Mouse (Mus musculus): ENCODE measurements around the gene Tmem121b. TPM values are rescaled to one million over a fixed set of nuclear protein-coding genes. Genes with fewer than 3 reads are reported as not detected.

Gene Tmem121b
- polyA plus RNA-seq (2012; rRNA removed; ENCODE audit: low replicate concordance) = 0.06 and 0.33 TPM in 2 replicates

DNA sequence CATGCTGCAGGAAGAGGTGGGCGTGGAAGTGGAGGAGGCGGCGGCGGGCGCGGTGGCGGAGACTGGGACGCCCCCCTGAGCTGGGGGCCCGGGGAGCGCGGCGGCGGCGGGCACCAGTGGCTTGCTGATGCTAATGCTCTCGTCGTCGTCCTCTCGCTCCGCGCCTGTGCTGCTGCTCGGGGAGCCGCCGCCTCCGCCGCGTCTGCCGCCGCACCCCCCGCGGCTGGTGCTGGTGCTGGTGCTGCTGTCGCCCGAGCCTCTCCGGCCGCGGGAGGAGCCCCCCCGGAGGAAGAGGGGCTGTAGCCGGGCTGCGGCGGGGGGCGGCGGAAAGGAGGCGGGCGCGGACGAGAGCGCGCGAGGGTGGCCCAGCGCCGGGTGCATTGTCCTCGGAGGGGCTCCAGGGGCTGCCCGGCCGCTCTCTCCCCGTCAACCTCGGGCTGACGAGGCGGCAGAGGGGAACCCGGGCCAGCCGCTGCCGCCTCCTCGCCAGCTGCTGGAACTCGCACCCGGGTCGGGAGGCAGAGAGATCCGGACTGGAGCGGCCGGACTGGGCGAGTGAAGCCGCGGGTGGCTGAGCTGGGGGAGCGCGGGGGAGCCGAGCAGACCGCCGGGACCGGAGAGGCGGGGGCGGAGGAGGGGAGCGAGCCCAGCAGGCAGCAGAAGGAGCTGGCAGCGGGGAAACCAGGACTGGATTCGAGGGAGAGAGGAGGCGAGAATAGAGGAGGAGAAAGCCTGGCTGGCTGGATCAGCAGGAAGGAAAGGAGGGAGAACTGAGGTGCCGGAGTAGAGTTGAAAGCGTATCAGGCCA, at the start of gene Tmem121b:
Tmem121b (minus strand) TSS at position 434 of the 808 bp plus-strand sequence.

DNA sequence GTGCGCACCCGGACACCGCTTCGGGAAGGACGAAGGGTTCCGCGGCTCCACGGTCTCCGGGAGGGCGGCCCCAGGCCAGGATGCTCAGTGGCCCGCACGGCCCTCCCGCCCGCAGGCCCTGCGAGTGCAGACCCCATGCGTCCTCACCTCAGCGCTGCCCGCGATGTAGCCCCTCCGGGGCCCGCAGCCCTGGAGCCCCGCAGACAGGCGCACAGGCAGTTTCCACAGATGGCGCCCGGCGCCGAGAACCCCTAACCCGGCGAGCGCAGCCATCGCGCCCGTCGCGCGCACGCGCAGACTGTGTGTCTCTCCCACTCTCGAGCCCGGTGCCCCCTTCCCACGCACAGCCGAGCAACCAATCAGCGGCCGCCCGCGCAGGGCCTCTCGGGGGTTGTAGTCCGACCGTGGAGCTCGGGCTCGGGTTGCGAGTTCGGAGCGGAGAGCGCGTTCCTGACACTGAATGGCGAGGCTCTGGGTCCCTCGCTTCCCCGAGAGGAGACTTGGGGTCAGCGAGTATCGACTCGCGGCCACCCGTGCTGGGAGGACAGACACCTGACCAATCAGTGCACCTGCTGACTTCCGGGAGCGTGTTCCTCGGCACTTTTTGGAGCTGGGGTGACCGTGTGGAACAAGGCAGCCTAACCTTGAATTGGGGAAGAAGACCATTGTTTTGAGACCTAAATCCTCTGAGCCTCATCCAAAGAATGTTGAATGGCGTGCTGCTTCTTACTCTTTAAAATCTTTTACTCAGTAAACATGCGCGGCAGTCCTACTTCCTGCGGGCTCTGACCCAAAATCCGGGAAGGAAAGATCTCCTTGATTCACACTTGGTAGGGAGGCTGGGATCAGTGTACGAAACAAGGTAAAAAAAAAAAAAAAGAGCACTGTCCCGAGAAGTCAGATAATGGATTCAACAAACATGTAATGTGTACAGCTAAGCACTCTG, 37.7 kb upstream of the Tmem121b start, which contains the start of gene Hdhd5:
Hdhd5 (minus strand) TSS at position 300 of the 946 bp plus-strand sequence.

DNA sequence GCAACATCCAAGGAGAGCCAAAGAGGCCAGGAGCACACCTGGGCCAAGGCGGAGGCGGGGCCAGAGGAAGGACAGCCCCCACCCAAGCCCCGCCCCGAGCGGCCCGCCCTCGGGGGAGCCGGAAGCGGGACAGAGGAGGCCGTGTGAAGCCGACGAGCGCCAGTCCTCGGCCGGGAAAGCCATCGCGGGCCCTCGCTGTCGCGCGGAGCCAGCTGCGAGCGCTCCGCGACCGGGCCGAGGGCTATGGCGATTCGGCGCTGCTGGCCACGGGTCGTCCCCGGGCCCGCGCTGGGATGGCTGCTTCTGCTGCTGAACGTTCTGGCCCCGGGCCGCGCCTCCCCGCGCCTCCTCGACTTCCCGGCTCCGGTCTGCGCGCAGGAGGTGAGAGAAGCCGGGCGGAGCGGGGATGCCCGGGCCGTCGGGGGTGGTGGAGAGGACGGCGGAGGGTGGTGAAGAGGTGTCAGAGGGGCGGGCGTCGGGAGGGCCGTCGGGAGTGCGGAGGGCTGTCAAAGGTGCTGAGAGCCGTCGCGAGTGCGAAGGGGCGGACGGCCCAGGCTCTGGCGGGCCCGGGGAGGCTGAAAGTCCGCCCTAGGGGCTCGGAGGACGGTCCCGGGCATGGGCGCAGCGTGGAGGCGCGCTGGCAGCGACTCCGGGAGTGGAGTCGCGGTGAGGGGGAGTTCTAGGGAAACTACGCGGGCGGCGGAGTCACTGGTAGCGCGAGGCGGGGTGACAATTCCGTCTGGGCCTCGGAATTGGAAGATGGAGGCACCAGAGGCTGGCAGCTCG, 30.3 kb downstream of the Tmem121b start, which contains the start of gene Il17ra:
Il17ra (plus strand) TSS at position 162 of the 786 bp plus-strand sequence.

Other genes starting within 250 kb of the Tmem121b start
- gene D330020A13Rik, start 199.4 kb downstream of the Tmem121b start, polyA plus RNA-seq (2012; rRNA removed; ENCODE audit: low replicate concordance) = not detected in 2 replicates
- 0.13 TPM in 1 of 2 replicates, not detected in the other for gene B4galnt3, start 199.2 kb downstream of the Tmem121b start, polyA plus RNA-seq (2012; rRNA removed; ENCODE audit: low replicate concordance)
- 4.6 and 6.4 TPM in 2 replicates for gene Kdm5a, start 129.7 kb downstream of the Tmem121b start, polyA plus RNA-seq (2012; rRNA removed; ENCODE audit: low replicate concordance)
- 3.1 and 4.7 TPM in 2 replicates for gene Ccdc77, start 129.4 kb downstream of the Tmem121b start, polyA plus RNA-seq (2012; rRNA removed; ENCODE audit: low replicate concordance)
- gene Il17ra, start 30.6 kb downstream of the Tmem121b start, polyA plus RNA-seq (2012; rRNA removed; ENCODE audit: low replicate concordance) = 14.3 and 43.2 TPM in 2 replicates
- 26.6 and 27.4 TPM in 2 replicates for gene Hdhd5, start 37.5 kb upstream of the Tmem121b start, polyA plus RNA-seq (2012; rRNA removed; ENCODE audit: low replicate concordance)
- 3.1 and 6.6 TPM in 2 replicates for gene Cecr2, start 172.6 kb upstream of the Tmem121b start, polyA plus RNA-seq (2012; rRNA removed; ENCODE audit: low replicate concordance)

All from subcutaneous adipose tissue, adult 2 months (tissue).